Mouse (Mus musculus) forebrain, embryonic 14.5 days (tissue): Measurements from ENCODE around the gene Cfap99. TPM values are rescaled to one million over a fixed set of nuclear protein-coding genes. Genes with fewer than 3 reads are reported as not detected.

Experiments
- ATAC-seq: fragments of 200-750 bp; cut with Nextera tagmentation; 2 replicates; pipeline ENCODE4 v1.8.0; 2017; ENCODE audit warnings: mild to moderate bottlenecking, moderate library complexity
- DNase-seq: peaks from one replicate; pipeline ENCODE4 v3.0.0-alpha.2; 2015; ENCODE audit warnings: low spot score
- H3K27ac ChIP-seq: fragments of 300-500 bp; sonication (generic); 2 replicates; pipeline ENCODE4 v1.5.1; 2014; ENCODE audit warnings: low read depth, mild to moderate bottlenecking, control low read depth, low read length, moderate library complexity
- H3K27me3 ChIP-seq: fragments of 300-500 bp; sonication (generic); replicated peaks from 2 replicates; pipeline ENCODE4 v1.6.1; 2014; ENCODE audit warnings: low read length, control low read depth, mixed read lengths; ENCODE audit not compliant: control insufficient read depth, insufficient read depth
- H3K36me3 ChIP-seq: fragments of 300-500 bp; sonication (generic); 2 replicates; pipeline ENCODE4 v1.6.1; 2014; ENCODE audit warnings: low read length, control low read depth; ENCODE audit not compliant: control insufficient read depth, insufficient read depth
- H3K4me1 ChIP-seq: fragments of 300-500 bp; sonication (generic); 2 replicates; pipeline ENCODE4 v1.6.1; 2014; ENCODE audit warnings: antibody characterized with exemption, low read length, control low read depth; ENCODE audit not compliant: control insufficient read depth, insufficient read depth
- H3K4me2 ChIP-seq: fragments of 300-500 bp; sonication (generic); 2 replicates; pipeline ENCODE4 v1.6.1; 2014; ENCODE audit warnings: mild to moderate bottlenecking, control low read depth, low read length
- H3K4me3 ChIP-seq: fragments of 300-500 bp; sonication (generic); 2 replicates; pipeline ENCODE4 v1.5.1; 2014; ENCODE audit warnings: low read depth, low read length, control low read depth
- H3K9ac ChIP-seq: fragments of 300-500 bp; sonication (generic); 2 replicates; pipeline ENCODE4 v1.6.1; 2014; ENCODE audit warnings: mild to moderate bottlenecking, low read length, control low read depth, moderate library complexity
- H3K9me3 ChIP-seq: fragments of 300-500 bp; sonication (generic); replicated peaks from 2 replicates; pipeline ENCODE4 v1.6.1; 2016; ENCODE audit warnings: low read length, control low read depth, mixed read lengths; ENCODE audit not compliant: control insufficient read depth
- WGBS: fragments of 180-500 bp; shearing (Covaris S2); extraction: QIAGEN DNeasy Blood & Tissue Kit; methylation state at CpG from one replicate; pipeline ENCODE4 v1.1.7; 2014; 5-methylcytosine and 5-hydroxymethylcytosine counted together
- polyA plus RNA-seq: library from polyadenylated mRNA; unstranded; fragments of >200 nt; fragmentation: Nextera tagmentation; extraction: Ambion mirVana; gene quantifications from 2 replicates; pipeline ENCODE4 v1.2.1, GENCODE M21; 2014

Gene Cfap99
- polyA plus RNA-seq, 1 experiment from 2014 or later, result 0.10 TPM

- H3K4me2 ChIP-seq, result no peak overlapping the region
- no peak overlapping the region for H3K9ac ChIP-seq
- DNase-seq (no peak), ATAC-seq (no peak)
- H3K27ac ChIP-seq, result no peak overlapping the region
- 87% methylated on average over 1 of the region's 1 CpGs for WGBS
- H3K36me3 ChIP-seq, result no peaks in the 10 kb centered on the region
- no peak overlapping the region for H3K4me3 ChIP-seq
- H3K27me3 ChIP-seq, result no peaks in the 10 kb centered on the region
- no peaks in the 10 kb centered on the region for H3K9me3 ChIP-seq
- peaks cover 6% of the 10 kb centered on the region for H3K4me1 ChIP-seq
These were observed 45.7 kb downstream of the Cfap99 start for GRCm38 (mm10) chr5:34334081-34334480.

- Histone ChIP-seq H3K4me3 (peak overlapping the region; percentile 98), H3K27me3 (no peaks in the 10 kb centered on the region), H3K9me3 (no peaks in the 10 kb centered on the region), H3K36me3 (no peaks in the 10 kb centered on the region), H3K4me2 (peak overlapping the region; percentile 89), H3K9ac (peak overlapping the region; percentile 97), H3K4me1 (peaks cover 6% of the 10 kb centered on the region), H3K27ac (peak overlapping the region; percentile 68)
- WGBS, result 2% methylated on average over 21 of the region's 21 CpGs
- ATAC-seq (peak; percentile 67), DNase-seq (no peak)
These were observed 47.2 kb downstream of the Cfap99 start for GRCm38 (mm10) chr5:34335539-34336096.

GRCm38 (mm10) chr5:34336097-34336774, 47.8 kb downstream of the Cfap99 start, which contains the start of gene Rnf4:
TSS of gene Rnf4 (plus strand) at chr5:34336289.
- ATAC-seq (peak; percentile 98), DNase-seq (peak; percentile 100)
- Histone ChIP-seq H3K4me3 (peak within 1 kb of the TSS; percentile 98), H3K9me3 (no peaks in the 10 kb centered on the region), H3K27me3 (no peaks in the 10 kb centered on the region), H3K4me1 (peaks cover 6% of the 10 kb centered on the region), H3K9ac (peak within 1 kb of the TSS; percentile 97), H3K36me3 (no peaks in the 10 kb centered on the region), H3K27ac (peak within 1 kb of the TSS; percentile 91), H3K4me2 (peak within 1 kb of the TSS; percentile 94)
- under 1% methylated on average over 64 of the region's 67 CpGs for WGBS

- peaks cover 6% of the 10 kb centered on the region for H3K4me1 ChIP-seq
- DNase-seq (peak; percentile 64), ATAC-seq (peak; percentile 51)
- under 1% methylated on average over 42 of the region's 42 CpGs for WGBS
- H3K4me2 ChIP-seq, result peak overlapping the region; percentile 94
- peak overlapping the region; percentile 97 for H3K9ac ChIP-seq
- no peaks in the 10 kb centered on the region for H3K36me3 ChIP-seq
- peak overlapping the region; percentile 91 for H3K27ac ChIP-seq
- H3K27me3 ChIP-seq, result no peaks in the 10 kb centered on the region
- H3K9me3 ChIP-seq, result no peaks in the 10 kb centered on the region
- peak overlapping the region; percentile 98 for H3K4me3 ChIP-seq
These were observed 48.5 kb downstream of the Cfap99 start for GRCm38 (mm10) chr5:34336775-34337450.

GRCm38 (mm10) chr5:34340246-34340645, 51.8 kb downstream of the Cfap99 start:
- H3K36me3 ChIP-seq, result peaks cover 26% of the 10 kb centered on the region
- ATAC-seq, result no peak
- no peak overlapping the region for H3K4me3 ChIP-seq
- no peak for DNase-seq
- H3K4me2 ChIP-seq, result no peak overlapping the region
- peaks cover 6% of the 10 kb centered on the region for H3K4me1 ChIP-seq
- no peaks in the 10 kb centered on the region for H3K27me3 ChIP-seq
- H3K9ac ChIP-seq, result no peak overlapping the region
- 93% methylated on average over 6 of the region's 6 CpGs for WGBS
- H3K27ac ChIP-seq, result no peak overlapping the region
- H3K9me3 ChIP-seq, result no peaks in the 10 kb centered on the region

- 95% methylated on average over 3 of the region's 3 CpGs for WGBS
These were observed 63.8 kb downstream of the Cfap99 start for GRCm38 (mm10) chr5:34352084-34352631.

GRCm38 (mm10) chr5:34360261-34360660, 71.9 kb downstream of the Cfap99 start:
- DNase-seq, result no peak
- ATAC-seq, result no peak
- Histone ChIP-seq H3K9me3 (no peaks in the 10 kb centered on the region), H3K36me3 (peaks cover 45% of the 10 kb centered on the region), H3K4me1 (no peaks in the 10 kb centered on the region), H3K9ac (no peak overlapping the region), H3K27me3 (no peaks in the 10 kb centered on the region), H3K4me3 (no peak overlapping the region), H3K27ac (no peak overlapping the region), H3K4me2 (no peak overlapping the region)
- 95% methylated on average over 3 of the region's 3 CpGs for WGBS

More at GRCm38 (mm10) chr5:34352084-34352631, 63.8 kb downstream of the Cfap99 start:
- Histone ChIP-seq H3K4me2 (no peak overlapping the region), H3K27me3 (no peaks in the 10 kb centered on the region), H3K4me3 (no peak overlapping the region), H3K9ac (no peak overlapping the region), H3K9me3 (no peaks in the 10 kb centered on the region), H3K36me3 (peaks cover 87% of the 10 kb centered on the region), H3K27ac (no peak overlapping the region), H3K4me1 (no peaks in the 10 kb centered on the region)
- ATAC-seq (no peak), DNase-seq (no peak)

GRCm38 (mm10) chr5:34363115-34363514, 74.7 kb downstream of the Cfap99 start:
- peaks cover 30% of the 10 kb centered on the region for H3K36me3 ChIP-seq
- H3K9me3 ChIP-seq, result no peaks in the 10 kb centered on the region
- H3K27ac ChIP-seq, result no peak overlapping the region
- H3K4me2 ChIP-seq, result no peak overlapping the region
- no peak overlapping the region for H3K9ac ChIP-seq
- no peak overlapping the region for H3K4me3 ChIP-seq
- no peaks in the 10 kb centered on the region for H3K27me3 ChIP-seq
- no peak for DNase-seq
- no peak for ATAC-seq
- no peaks in the 10 kb centered on the region for H3K4me1 ChIP-seq
